Mouse (Mus musculus): ENCODE data around the gene Zfp61.
"Not testable (repeated sequence)": the region's sequence is repeated elsewhere in the genome, so short reads cannot be mapped to it uniquely, and the experiment has no call there.

Gene Zfp61

GRCm38 (mm10) chr7:24297361-24298095 is 3.5 kb downstream of the Zfp61 start:
- no peak for DNase-seq (ENCODE audit: extremely low spot score)

GRCm38 (mm10) chr7:24296386-24296785 is 4.6 kb downstream of the Zfp61 start:
- DNase-seq (ENCODE audit: extremely low spot score), result no peak

- no peak for DNase-seq (ENCODE audit: extremely low spot score)
Measured at GRCm38 (mm10) chr7:24295376-24295775, 5.7 kb downstream of the Zfp61 start.

- DNase-seq (ENCODE audit: extremely low spot score), result no peak
Measured at GRCm38 (mm10) chr7:24294763-24295162, 6.3 kb downstream of the Zfp61 start.

GRCm38 (mm10) chr7:24293061-24293851 is 7.8 kb downstream of the Zfp61 start:
- DNase-seq (ENCODE audit: extremely low spot score), result no peak

- DNase-seq (ENCODE audit: extremely low spot score), result no peak
Measured at GRCm38 (mm10) chr7:24291387-24292090, 9.5 kb downstream of the Zfp61 start.

- no peak for DNase-seq (ENCODE audit: extremely low spot score)
Measured at GRCm38 (mm10) chr7:24290106-24290693, 10.8 kb downstream of the Zfp61 start.

GRCm38 (mm10) chr7:24288512-24288911 is 12.5 kb downstream of the Zfp61 start:
- DNase-seq (ENCODE audit: extremely low spot score), result no peak

- DNase-seq (ENCODE audit: extremely low spot score), result no peak
Measured at GRCm38 (mm10) chr7:24287670-24288069, 13.4 kb downstream of the Zfp61 start.

GRCm38 (mm10) chr7:24286916-24287315 is 14.1 kb downstream of the Zfp61 start:
- no peak for DNase-seq (ENCODE audit: extremely low spot score)

GRCm38 (mm10) chr7:24286090-24286489 is 14.9 kb downstream of the Zfp61 start:
- no peak for DNase-seq (ENCODE audit: extremely low spot score)

- no peak for DNase-seq (ENCODE audit: extremely low spot score)
Measured at GRCm38 (mm10) chr7:24280858-24281145, 20.2 kb downstream of the Zfp61 start.

GRCm38 (mm10) chr7:24280031-24280857 is 20.8 kb downstream of the Zfp61 start:
- no peak for DNase-seq (ENCODE audit: extremely low spot score)

GRCm38 (mm10) chr7:24278771-24279170 is 22.3 kb downstream of the Zfp61 start:
- not testable (repeated sequence) for DNase-seq (ENCODE audit: extremely low spot score)

GRCm38 (mm10) chr7:24274456-24274855 is 26.6 kb downstream of the Zfp61 start:
- no peak for DNase-seq (ENCODE audit: extremely low spot score)

GRCm38 (mm10) chr7:24271191-24271590 is 29.8 kb downstream of the Zfp61 start:
- no peak for DNase-seq (ENCODE audit: extremely low spot score)

GRCm38 (mm10) chr7:24270288-24270672 is 30.8 kb downstream of the Zfp61 start, which contains the start of gene Zfp93:
Zfp93 (plus strand) TSS chr7:24270420.
- peak; percentile 84 for DNase-seq (ENCODE audit: extremely low spot score)

GRCm38 (mm10) chr7:24269667-24270287 is 31.3 kb downstream of the Zfp61 start:
- DNase-seq (ENCODE audit: extremely low spot score), result no peak

GRCm38 (mm10) chr7:24269256-24269655 is 31.8 kb downstream of the Zfp61 start:
- DNase-seq (ENCODE audit: extremely low spot score), result no peak

- no peak for DNase-seq (ENCODE audit: extremely low spot score)
Measured at GRCm38 (mm10) chr7:24268176-24269155, 32.6 kb downstream of the Zfp61 start.
